Mouse (Mus musculus) midbrain, embryonic 10.5 days (tissue): ENCODE data around the gene Lzts2. TPM values are rescaled to one million over a fixed set of nuclear protein-coding genes. Genes with fewer than 3 reads are reported as not detected.

Source experiments
- DNase-seq: peaks from one replicate; pipeline ENCODE4 v3.0.0-alpha.2; 2017; ENCODE audit warnings: low spot score
- H3K27ac ChIP-seq: fragments of 300-500 bp; sonication (generic); replicated peaks from 2 replicates; pipeline ENCODE4 v1.5.1; 2016; ENCODE audit warnings: mild to moderate bottlenecking
- H3K27me3 ChIP-seq: fragments of 300-500 bp; sonication (generic); 2 replicates; pipeline ENCODE4 v1.6.1; 2016; ENCODE audit warnings: low read depth, mild to moderate bottlenecking; ENCODE audit not compliant: poor library complexity, severe bottlenecking
- H3K36me3 ChIP-seq: fragments of 300-500 bp; sonication (generic); 2 replicates; pipeline ENCODE4 v1.6.1; 2016; ENCODE audit warnings: mild to moderate bottlenecking, moderate library complexity
- H3K4me1 ChIP-seq: fragments of 300-500 bp; sonication (generic); 2 replicates; pipeline ENCODE4 v1.6.1; 2016
- H3K4me3 ChIP-seq: fragments of 300-500 bp; sonication (generic); 2 replicates; pipeline ENCODE4 v1.5.1; 2016; ENCODE audit warnings: mild to moderate bottlenecking, moderate library complexity
- H3K9me3 ChIP-seq: fragments of 300-500 bp; sonication (generic); replicated peaks from 2 replicates; pipeline ENCODE4 v1.6.1; 2016; ENCODE audit warnings: mild to moderate bottlenecking
- WGBS: fragments of 180-500 bp; shearing (Covaris S2); methylation state at CpG from one replicate; pipeline ENCODE4 v1.1.7; 2016; 5-methylcytosine and 5-hydroxymethylcytosine counted together
- polyA plus RNA-seq: library from polyadenylated mRNA; unstranded; fragments of >200 nt; fragmentation: Nextera tagmentation; extraction: Ambion mirVana; gene quantifications from 2 replicates; pipeline ENCODE4 v1.2.1, GENCODE M21; 2016

Lzts2 gene
- polyA plus RNA-seq, 1 experiment from 2014 or later: 58.4 TPM

- H3K4me3 ChIP-seq: peak within 1 kb of the TSS; percentile 81
- peaks cover 11% of the 10 kb centered on the region; the same call in 1 of the 2 replicates for H3K36me3 ChIP-seq
- H3K9me3 ChIP-seq: no peaks in the 10 kb centered on the region
- peak within 1 kb of the TSS; percentile 89 for H3K27ac ChIP-seq
- H3K4me1 ChIP-seq: peaks cover 50% of the 10 kb centered on the region
- peak; percentile 68 for DNase-seq
- WGBS: under 1% methylated on average over 57 of the region's 58 CpGs
- peaks cover 40% of the 10 kb centered on the region for H3K27me3 ChIP-seq
Measured at GRCm38 (mm10) chr19:44988831-44989566, 25.2 kb upstream of the Lzts2 start, which contains the start of gene Sema4g. Sema4g (plus strand) TSS chr19:44989101.

- peaks cover 50% of the 10 kb centered on the region for H3K4me1 ChIP-seq
- 10% methylated on average over 22 of the region's 22 CpGs for WGBS
- H3K27ac ChIP-seq: peak overlapping the region; percentile 89
- no peak for DNase-seq
- peaks cover 11% of the 10 kb centered on the region; the same call in 1 of the 2 replicates for H3K36me3 ChIP-seq
- peak overlapping the region; percentile 81 for H3K4me3 ChIP-seq
- H3K27me3 ChIP-seq: peaks cover 40% of the 10 kb centered on the region
- no peaks in the 10 kb centered on the region for H3K9me3 ChIP-seq
Measured at GRCm38 (mm10) chr19:44989567-44990495, 24.4 kb upstream of the Lzts2 start.

- Histone ChIP-seq H3K9me3 (no peaks in the 10 kb centered on the region), H3K4me3 (no peak overlapping the region), H3K27me3 (peaks cover 40% of the 10 kb centered on the region), H3K36me3 (peaks cover 13% of the 10 kb centered on the region), H3K27ac (no peak overlapping the region), H3K4me1 (peaks cover 50% of the 10 kb centered on the region)
- WGBS: 84% methylated on average over 8 of the region's 8 CpGs
- no peak for DNase-seq
Measured at GRCm38 (mm10) chr19:44991031-44991430, 23.2 kb upstream of the Lzts2 start.

- Histone ChIP-seq H3K4me3 (no peak overlapping the region), H3K9me3 (no peaks in the 10 kb centered on the region), H3K27me3 (peaks cover 32% of the 10 kb centered on the region), H3K36me3 (peaks cover 25% of the 10 kb centered on the region), H3K4me1 (peaks cover 50% of the 10 kb centered on the region), H3K27ac (no peak overlapping the region)
- 68% methylated on average over 7 of the region's 7 CpGs for WGBS
- no peak for DNase-seq
Measured at GRCm38 (mm10) chr19:44992246-44992645, 22.0 kb upstream of the Lzts2 start.

DNA sequence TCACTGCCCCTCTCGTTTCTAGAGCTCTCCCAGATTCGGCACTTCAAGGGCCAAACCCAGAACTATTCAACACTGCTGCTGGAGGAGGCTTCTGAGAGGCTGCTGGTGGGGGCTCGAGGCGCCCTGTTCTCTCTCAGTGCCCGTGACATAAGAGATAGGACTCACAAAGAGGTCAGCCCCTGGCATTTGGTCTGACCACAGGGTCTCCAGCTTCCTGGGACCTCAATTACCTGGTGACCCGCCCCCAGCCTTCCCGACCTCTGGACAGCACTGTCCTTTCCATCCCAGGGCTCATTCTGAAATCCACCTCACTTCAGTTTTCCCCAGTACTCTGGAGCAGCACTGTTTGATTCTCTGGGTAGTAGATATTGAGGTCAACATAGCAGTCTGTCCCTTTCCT, 21.5 kb upstream of the Lzts2 start:
- H3K27me3 ChIP-seq: peaks cover 27% of the 10 kb centered on the region
- no peak for DNase-seq
- no peak overlapping the region for H3K27ac ChIP-seq
- 68% methylated on average over 7 of the region's 7 CpGs for WGBS
- peaks cover 30% of the 10 kb centered on the region for H3K36me3 ChIP-seq
- H3K4me1 ChIP-seq: peaks cover 49% of the 10 kb centered on the region
- H3K4me3 ChIP-seq: no peak overlapping the region
- H3K9me3 ChIP-seq: no peaks in the 10 kb centered on the region

DNA sequence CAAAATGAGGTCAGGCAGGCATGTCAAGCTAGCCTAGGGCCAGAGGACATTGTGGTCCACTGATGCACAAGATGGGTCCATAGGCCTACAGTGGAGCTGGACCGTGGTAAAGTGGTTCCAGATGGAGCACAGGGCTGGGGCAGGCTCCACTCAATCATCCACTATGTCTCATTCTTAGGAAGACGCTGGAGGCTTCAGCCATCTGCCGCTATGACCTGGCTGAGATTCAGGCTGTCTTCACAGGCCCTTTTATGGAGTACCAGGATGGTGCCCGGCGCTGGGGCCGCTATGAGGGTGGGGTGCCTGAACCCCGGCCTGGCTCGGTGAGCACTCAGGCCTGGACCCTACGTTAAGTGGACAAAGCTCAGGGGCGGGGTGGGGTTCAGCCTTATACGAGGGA, 16.4 kb upstream of the Lzts2 start:
- H3K27me3 ChIP-seq: no peaks in the 10 kb centered on the region
- no peak overlapping the region for H3K27ac ChIP-seq
- WGBS: 92% methylated on average over 11 of the region's 11 CpGs
- H3K9me3 ChIP-seq: no peaks in the 10 kb centered on the region
- H3K36me3 ChIP-seq: peaks cover 71% of the 10 kb centered on the region
- DNase-seq: no peak
- peaks cover 11% of the 10 kb centered on the region; the same call in 1 of the 2 replicates for H3K4me1 ChIP-seq
- H3K4me3 ChIP-seq: no peak overlapping the region

- 88% methylated on average over 8 of the region's 8 CpGs for WGBS
- H3K9me3 ChIP-seq: no peaks in the 10 kb centered on the region
- H3K36me3 ChIP-seq: peaks cover 85% of the 10 kb centered on the region
- peaks cover 11% of the 10 kb centered on the region; the same call in 1 of the 2 replicates for H3K4me1 ChIP-seq
- H3K27me3 ChIP-seq: no peaks in the 10 kb centered on the region
- H3K4me3 ChIP-seq: no peak overlapping the region
- H3K27ac ChIP-seq: no peak overlapping the region
- DNase-seq: no peak
Measured at GRCm38 (mm10) chr19:44999647-45000046, 14.6 kb upstream of the Lzts2 start.

GRCm38 (mm10) chr19:45002301-45002700, 11.9 kb upstream of the Lzts2 start:
- Histone ChIP-seq H3K4me3 (no peak overlapping the region), H3K9me3 (no peaks in the 10 kb centered on the region), H3K36me3 (peaks cover 75% of the 10 kb centered on the region), H3K4me1 (peaks cover 27% of the 10 kb centered on the region), H3K27ac (no peak overlapping the region), H3K27me3 (no peaks in the 10 kb centered on the region)
- DNase-seq: no peak
- 70% methylated on average over 3 of the region's 3 CpGs for WGBS

DNA sequence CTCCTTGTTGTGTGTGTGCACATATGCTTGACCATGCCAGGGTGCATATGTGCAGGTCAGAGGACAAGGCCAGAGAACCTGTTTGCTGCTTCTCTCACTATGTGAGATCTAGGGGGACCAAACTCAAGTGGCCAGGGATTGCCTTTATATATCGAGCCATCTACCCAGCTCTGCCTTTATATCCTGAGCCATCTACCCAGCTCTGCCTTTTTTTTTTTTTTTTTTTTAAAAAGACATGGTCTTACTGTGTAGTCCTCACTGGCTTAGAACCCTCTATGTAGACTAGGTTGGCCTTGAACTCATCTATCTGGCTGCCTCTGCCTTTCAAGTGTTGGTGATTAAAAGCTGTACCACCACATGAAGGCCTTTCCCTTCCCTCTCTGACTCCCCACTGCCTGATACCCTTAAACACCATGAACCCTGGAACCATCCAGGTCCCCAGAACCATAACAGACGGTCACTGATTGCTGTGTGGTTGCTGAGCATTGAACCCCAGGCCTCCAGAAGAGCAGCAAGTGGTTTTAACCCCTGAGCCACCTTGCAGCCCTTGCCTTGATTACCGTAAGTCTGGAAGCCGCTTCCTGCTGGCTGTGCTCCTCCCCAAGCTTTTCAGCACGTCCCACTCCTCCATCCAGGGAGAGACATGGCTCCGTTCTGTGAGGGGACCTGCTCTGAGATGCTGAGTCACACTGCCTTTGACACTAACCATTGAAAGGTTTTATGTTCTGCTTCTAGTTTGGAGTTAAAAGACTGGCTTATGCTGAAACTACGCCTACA, 10.3 kb upstream of the Lzts2 start:
- 89% methylated on average over 7 of the region's 7 CpGs for WGBS

GRCm38 (mm10) chr19:45005444-45005843, 8.8 kb upstream of the Lzts2 start, which contains the start of gene Twnk:
Twnk (plus strand) TSS chr19:45005663.
- Histone ChIP-seq H3K4me1 (peaks cover 41% of the 10 kb centered on the region), H3K9me3 (no peaks in the 10 kb centered on the region), H3K36me3 (peaks cover 74% of the 10 kb centered on the region), H3K4me3 (peak within 1 kb of the TSS; percentile 78), H3K27ac (peak within 1 kb of the TSS; percentile 86), H3K27me3 (no peaks in the 10 kb centered on the region)
- 12% methylated on average over 16 of the region's 16 CpGs for WGBS
- DNase-seq: no peak

More for the DNA sequence above, 10.3 kb upstream of the Lzts2 start:
- DNase-seq: no peak
- no peaks in the 10 kb centered on the region for H3K27me3 ChIP-seq
- H3K4me3 ChIP-seq: no peak overlapping the region
- H3K36me3 ChIP-seq: peaks cover 74% of the 10 kb centered on the region
- H3K4me1 ChIP-seq: peaks cover 38% of the 10 kb centered on the region
- H3K27ac ChIP-seq: no peak overlapping the region
- no peaks in the 10 kb centered on the region for H3K9me3 ChIP-seq

- H3K36me3 ChIP-seq: peaks cover 74% of the 10 kb centered on the region
- WGBS: under 1% methylated on average over 82 of the region's 82 CpGs
- H3K4me3 ChIP-seq: peak within 1 kb of the TSS; percentile 78
- peak; percentile 95 for DNase-seq
- H3K27me3 ChIP-seq: no peaks in the 10 kb centered on the region
- H3K9me3 ChIP-seq: no peaks in the 10 kb centered on the region
- H3K4me1 ChIP-seq: peaks cover 41% of the 10 kb centered on the region
- H3K27ac ChIP-seq: peak within 1 kb of the TSS; percentile 86
Measured at GRCm38 (mm10) chr19:45005957-45006712, 8.1 kb upstream of the Lzts2 start, which contains the start of gene Mrpl43. Mrpl43 (minus strand) TSS chr19:45006442.
